Mouse (Mus musculus): ENCODE measurements around the gene Slc25a30. TPM values are rescaled to one million over a fixed set of nuclear protein-coding genes. Genes with fewer than 3 reads are reported as not detected.
"Not testable (repeated sequence)": the region's sequence is repeated elsewhere in the genome, so short reads cannot be mapped to it uniquely, and the experiment has no call there.

The Slc25a30 gene
- 4.3 and 6.7 TPM in 2 replicates for polyA plus RNA-seq (2011; ENCODE audit: insufficient read depth, insufficient read length, low replicate concordance, missing spikeins)

GRCm38 (mm10) chr14:75786868-75787793 is at the start of gene Slc25a30:
TSS of gene Slc25a30 (minus strand) at chr14:75787037.
- 4% methylated on average over 51 of the region's 51 CpGs for WGBS
- Histone ChIP-seq H3K27ac (ENCODE audit: control insufficient read depth, insufficient read depth, low read depth, low read length, poor library complexity) (peak within 1 kb of the TSS; percentile 91), H3K4me1 (ENCODE audit: control insufficient read depth, insufficient read depth, low read length) (no peaks in the 10 kb centered on the region; the same call in none of the 2 replicates), H3K4me3 (replicated peaks; ENCODE audit: control insufficient read depth, low read depth, low read length) (peak within 1 kb of the TSS; percentile 95)
- TF ChIP-seq POLR2A (IDR thresholded peaks at IDR 0.05; ENCODE audit: borderline replicate concordance, control insufficient read depth, low read depth, low read length) (peak; percentile 93), CTCF (IDR thresholded peaks at IDR 0.05; ENCODE audit: control insufficient read depth, insufficient read depth, low read length) (no peak)

GRCm38 (mm10) chr14:75836579-75836978 is 49.7 kb upstream of the Slc25a30 start:
- peak overlapping the region; percentile 54; the same call in 1 of the 2 replicates for H3K27ac ChIP-seq (ENCODE audit: control insufficient read depth, insufficient read depth, low read depth, low read length, poor library complexity)
- 78% methylated on average over 3 of the region's 3 CpGs for WGBS
- no peak overlapping the region for H3K4me3 ChIP-seq (replicated peaks; ENCODE audit: control insufficient read depth, low read depth, low read length)
- H3K4me1 ChIP-seq (ENCODE audit: control insufficient read depth, insufficient read depth, low read length), result peaks cover 6% of the 10 kb centered on the region; the same call in 1 of the 2 replicates
- TF ChIP-seq CTCF (IDR thresholded peaks at IDR 0.05; ENCODE audit: control insufficient read depth, insufficient read depth, low read length), result no peak

- Histone ChIP-seq H3K4me3 (replicated peaks; ENCODE audit: control insufficient read depth, low read depth, low read length) (peak overlapping the region; percentile 52), H3K27ac (ENCODE audit: control insufficient read depth, insufficient read depth, low read depth, low read length, poor library complexity) (peak overlapping the region; percentile 77), H3K4me1 (ENCODE audit: control insufficient read depth, insufficient read depth, low read length) (peaks cover 6% of the 10 kb centered on the region; the same call in 1 of the 2 replicates)
- 1% methylated on average over 16 of the region's 16 CpGs for WGBS
- TF ChIP-seq CTCF (IDR thresholded peaks at IDR 0.05; ENCODE audit: control insufficient read depth, insufficient read depth, low read length), result no peak
- TF ChIP-seq POLR2A (IDR thresholded peaks at IDR 0.05; ENCODE audit: borderline replicate concordance, control insufficient read depth, low read depth, low read length), result no peak
These were observed 48.0 kb upstream of the Slc25a30 start for GRCm38 (mm10) chr14:75834739-75835381.

GRCm38 (mm10) chr14:75834251-75834738 is 47.5 kb upstream of the Slc25a30 start:
- TF ChIP-seq CTCF (IDR thresholded peaks at IDR 0.05; ENCODE audit: control insufficient read depth, insufficient read depth, low read length) (no peak), POLR2A (IDR thresholded peaks at IDR 0.05; ENCODE audit: borderline replicate concordance, control insufficient read depth, low read depth, low read length) (no peak)
- H3K4me3 ChIP-seq (replicated peaks; ENCODE audit: control insufficient read depth, low read depth, low read length), result peak overlapping the region; percentile 52
- under 1% methylated on average over 10 of the region's 10 CpGs for WGBS
- peak overlapping the region; percentile 77 for H3K27ac ChIP-seq (ENCODE audit: control insufficient read depth, insufficient read depth, low read depth, low read length, poor library complexity)
- peaks cover 6% of the 10 kb centered on the region; the same call in 1 of the 2 replicates for H3K4me1 ChIP-seq (ENCODE audit: control insufficient read depth, insufficient read depth, low read length)

- Histone ChIP-seq H3K27ac (ENCODE audit: control insufficient read depth, insufficient read depth, low read depth, low read length, poor library complexity) (peak overlapping the region; percentile 4; the same call in 1 of the 2 replicates), H3K4me1 (ENCODE audit: control insufficient read depth, insufficient read depth, low read length) (peaks cover 6% of the 10 kb centered on the region; the same call in 1 of the 2 replicates), H3K4me3 (replicated peaks; ENCODE audit: control insufficient read depth, low read depth, low read length) (no peak overlapping the region)
- WGBS, result 4% methylated on average over 12 of the region's 12 CpGs
- TF ChIP-seq CTCF (IDR thresholded peaks at IDR 0.05; ENCODE audit: control insufficient read depth, insufficient read depth, low read length), result no peak
- TF ChIP-seq POLR2A (IDR thresholded peaks at IDR 0.05; ENCODE audit: borderline replicate concordance, control insufficient read depth, low read depth, low read length), result no peak
These were observed 46.9 kb upstream of the Slc25a30 start for GRCm38 (mm10) chr14:75833546-75834250.

GRCm38 (mm10) chr14:75832982-75833381 is 46.1 kb upstream of the Slc25a30 start:
- Histone ChIP-seq H3K4me3 (replicated peaks; ENCODE audit: control insufficient read depth, low read depth, low read length) (no peak overlapping the region), H3K27ac (ENCODE audit: control insufficient read depth, insufficient read depth, low read depth, low read length, poor library complexity) (no peak overlapping the region), H3K4me1 (ENCODE audit: control insufficient read depth, insufficient read depth, low read length) (peaks cover 6% of the 10 kb centered on the region; the same call in 1 of the 2 replicates)
- TF ChIP-seq CTCF (IDR thresholded peaks at IDR 0.05; ENCODE audit: control insufficient read depth, insufficient read depth, low read length), result no peak
- WGBS, result 69% methylated on average over 4 of the region's 4 CpGs

GRCm38 (mm10) chr14:75832031-75832430 is 45.2 kb upstream of the Slc25a30 start:
- WGBS, result 32% methylated on average over 2 of the region's 2 CpGs

GRCm38 (mm10) chr14:75829817-75830216 is 43.0 kb upstream of the Slc25a30 start:
- H3K4me1 ChIP-seq (ENCODE audit: control insufficient read depth, insufficient read depth, low read length); H3K4me3 ChIP-seq (replicated peaks; ENCODE audit: control insufficient read depth, low read depth, low read length); H3K27ac ChIP-seq (ENCODE audit: control insufficient read depth, insufficient read depth, low read depth, low read length, poor library complexity): not testable (repeated sequence)
- WGBS, result 34% methylated on average over 14 of the region's 14 CpGs

More at GRCm38 (mm10) chr14:75832031-75832430, 45.2 kb upstream of the Slc25a30 start:
- peaks cover 6% of the 10 kb centered on the region; the same call in 1 of the 2 replicates for H3K4me1 ChIP-seq (ENCODE audit: control insufficient read depth, insufficient read depth, low read length)
- no peak overlapping the region for H3K4me3 ChIP-seq (replicated peaks; ENCODE audit: control insufficient read depth, low read depth, low read length)
- TF ChIP-seq POLR2A (IDR thresholded peaks at IDR 0.05; ENCODE audit: borderline replicate concordance, control insufficient read depth, low read depth, low read length), result no peak
- no peak for TF ChIP-seq CTCF (IDR thresholded peaks at IDR 0.05; ENCODE audit: control insufficient read depth, insufficient read depth, low read length)
- H3K27ac ChIP-seq (ENCODE audit: control insufficient read depth, insufficient read depth, low read depth, low read length, poor library complexity), result no peak overlapping the region
